9 mouse cellular contexts compared by ENCODE assay signal in the genomic region with DNA sequence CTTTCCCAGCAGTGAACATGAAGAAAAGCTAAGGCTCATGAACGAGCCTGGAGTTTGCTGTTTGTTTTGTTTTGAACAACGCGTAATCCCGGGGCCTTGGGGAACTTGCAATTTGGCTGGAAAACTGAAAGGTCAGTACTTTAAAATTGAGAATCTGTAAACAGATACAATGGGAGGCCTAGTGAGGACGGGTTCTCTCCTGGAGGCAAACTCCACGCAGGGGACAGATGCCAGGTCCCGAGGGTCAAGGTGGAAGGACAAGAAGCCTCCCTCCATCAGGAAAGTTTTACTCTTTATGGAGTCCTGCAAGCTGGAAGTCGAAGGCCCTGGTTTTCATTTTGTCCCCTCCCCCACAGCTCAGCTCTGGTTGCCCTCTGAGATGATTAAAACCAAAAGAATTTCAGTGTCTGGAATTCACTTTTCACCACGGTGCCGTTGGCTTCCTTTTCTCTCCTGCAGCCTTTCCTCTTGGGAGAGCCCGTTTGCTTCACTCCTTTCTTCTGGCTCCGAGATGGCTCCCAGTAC. TPM values are rescaled to one million over a fixed set of nuclear protein-coding genes. Genes with fewer than 3 reads are reported as not detected.
DNase-seq lines count a peak whose midpoint lies in the region; ATAC-seq lines count a peak whose summit lies in the region.
"Had no signal": no experiment of that assay in that cellular context is flagged by ENCODE, and none has a peak within 500 bp of the region (broad histone marks: within the 10 kb centered on the region; RNA-seq: fewer than 3 reads in every experiment).

No protein-coding gene starts in this region.

- H3K4me1 ChIP-seq in kidney, embryonic 16.5 days (ENCODE audit: insufficient read depth, low read length), result peaks cover 70% of the 10 kb centered on the region
- H3K4me1 ChIP-seq in midbrain, embryonic 13.5 days (replicated peaks), result peaks cover 86% of the 10 kb centered on the region

- peak overlapping the region; percentile 23 for H3K9ac ChIP-seq in kidney, embryonic 16.5 days (replicated peaks; ENCODE audit: low read length)
- no peak overlapping the region for H3K9ac ChIP-seq in midbrain, embryonic 13.5 days (replicated peaks)

- no peaks in the 10 kb centered on the region for H3K27me3 ChIP-seq in kidney, embryonic 16.5 days (ENCODE audit: insufficient read depth, low read length)
- H3K27me3 ChIP-seq in midbrain, embryonic 13.5 days, result no peaks in the 10 kb centered on the region

- no peak overlapping the region for H3K4me3 ChIP-seq in kidney, embryonic 16.5 days (ENCODE audit: low read length)
- H3K4me3 ChIP-seq in midbrain, embryonic 13.5 days (replicated peaks), result no peak overlapping the region

- H3K4me2 ChIP-seq in kidney, embryonic 16.5 days (replicated peaks; ENCODE audit: low read depth, low read length), result peak overlapping the region; percentile 29; the same call in 1 of the 2 replicates
- H3K4me2 ChIP-seq in midbrain, embryonic 13.5 days (replicated peaks), result peak overlapping the region; percentile 16; the same call in 1 of the 2 replicates

- DNase-seq in urinary bladder, postnatal 14 days (ENCODE audit: low spot score), result peak; percentile 63
- DNase-seq in urinary bladder, postnatal 10 days (ENCODE audit: low spot score), result no peak
- DNase-seq in gastrocnemius, postnatal 25 days, result peak; percentile 55
- DNase-seq in left cerebral cortex, adult 11 months (ENCODE audit: low spot score), result no peak
- no peak for DNase-seq in right cerebral cortex, postnatal 25 days
- no peak for DNase-seq in urinary bladder, adult 2 months (ENCODE audit: low spot score)

- H3K27ac ChIP-seq in kidney, embryonic 16.5 days (ENCODE audit: low read length), result peak overlapping the region; percentile 94
- peak overlapping the region; percentile 80 for H3K27ac ChIP-seq in midbrain, embryonic 13.5 days

- no peak for ATAC-seq in kidney, embryonic 16.5 days (ENCODE audit: low FRiP score, low TSS enrichment)
- ATAC-seq in midbrain, embryonic 13.5 days, result no peak

- no peaks in the 10 kb centered on the region for H3K9me3 ChIP-seq in kidney, embryonic 16.5 days (ENCODE audit: low read length)
- H3K9me3 ChIP-seq in midbrain, embryonic 13.5 days, result no peaks in the 10 kb centered on the region

- 8% methylated on average over 12 of the region's 12 CpGs for WGBS in kidney, embryonic 16.5 days
- WGBS in midbrain, embryonic 13.5 days, result 18% methylated on average over 12 of the region's 12 CpGs

- no peaks in the 10 kb centered on the region for H3K36me3 ChIP-seq in kidney, embryonic 16.5 days (ENCODE audit: insufficient read depth, low read length)
- 0 out of 2 replicates have a peak, but pooled peaks cover 3% of the 10 kb centered on the region for H3K36me3 ChIP-seq in midbrain, embryonic 13.5 days

RNA-seq across cellular contexts. Expression of a gene that starts 16.7 kb away (rescaled TPM):
- 1 to 10 TPM; 5.8 to 6.0 TPM for total RNA-seq in gastrocnemius, postnatal 25 days (2021)
- 16.4 and 18.6 TPM in 2 replicates for polyA plus RNA-seq in kidney, embryonic 16.5 days (2015; fragmentation: Nextera tagmentation; extraction: Ambion mirVana)
- polyA plus RNA-seq in midbrain, embryonic 13.5 days (2015; fragmentation: Nextera tagmentation; extraction: Ambion mirVana), result 8.4 and 10.1 TPM in 2 replicates
- polyA plus RNA-seq in urinary bladder, adult 2 months (2012; rRNA removed), result 23.5 and 23.6 TPM in 2 replicates
- total RNA-seq: MEL had no signal

Comparison
In these comparisons a context has a peak if more than half of its experiments do, and no peak if none do; other contexts are left out.
1. DNase-seq: peak in urinary bladder, postnatal 14 days (single experiment) and gastrocnemius, postnatal 25 days (single experiment); none in urinary bladder, postnatal 10 days (single experiment), left cerebral cortex, adult 11 months (single experiment), right cerebral cortex, postnatal 25 days (single experiment) and urinary bladder, adult 2 months (single experiment).